Mouse (Mus musculus) heart, embryonic 11.5 days (tissue): ENCODE measurements around the gene Kirrel3. TPM values are rescaled to one million over a fixed set of nuclear protein-coding genes. Genes with fewer than 3 reads are reported as not detected.

Experiments used
- ATAC-seq: fragments of 200-750 bp; cut with Nextera tagmentation; replicated peaks from 2 replicates; pipeline ENCODE4 v1.8.0; 2017; ENCODE audit warnings: moderate library complexity; ENCODE audit not compliant: insufficient number of reproducible peaks, low FRiP score, low TSS enrichment
- H3K27ac ChIP-seq: fragments of 300-500 bp; sonication (generic); 2 replicates; pipeline ENCODE4 v1.5.1; 2014; ENCODE audit warnings: mild to moderate bottlenecking, low read depth, low read length
- H3K27me3 ChIP-seq: fragments of 300-500 bp; sonication (generic); 2 replicates; pipeline ENCODE4 v1.6.1; 2014; ENCODE audit warnings: mild to moderate bottlenecking, low read length, mixed read lengths; ENCODE audit not compliant: control insufficient read depth, insufficient read depth
- H3K36me3 ChIP-seq: fragments of 300-500 bp; sonication (generic); 2 replicates; pipeline ENCODE4 v1.6.1; 2014; ENCODE audit warnings: mild to moderate bottlenecking, low read length, moderate library complexity, mixed read lengths; ENCODE audit not compliant: control insufficient read depth, insufficient read depth
- H3K4me1 ChIP-seq: fragments of 300-500 bp; sonication (generic); 2 replicates; pipeline ENCODE4 v1.6.1; 2014; ENCODE audit warnings: low read length; ENCODE audit not compliant: control insufficient read depth, insufficient read depth
- H3K4me2 ChIP-seq: fragments of 300-500 bp; sonication (generic); 2 replicates; pipeline ENCODE4 v1.6.1; 2014; ENCODE audit warnings: mild to moderate bottlenecking, moderate library complexity
- H3K4me3 ChIP-seq: fragments of 300-500 bp; sonication (generic); 2 replicates; pipeline ENCODE4 v1.5.1; 2014; ENCODE audit warnings: low read depth, low read length
- H3K9ac ChIP-seq: fragments of 300-500 bp; sonication (generic); 2 replicates; pipeline ENCODE4 v1.6.1; 2014; ENCODE audit warnings: mild to moderate bottlenecking, low read depth, low read length, moderate library complexity
- H3K9me3 ChIP-seq: fragments of 300-500 bp; sonication (generic); replicated peaks from 2 replicates; pipeline ENCODE4 v1.6.1; 2016; ENCODE audit warnings: low read length; ENCODE audit not compliant: control insufficient read depth
- whole genome bisulfite sequencing: fragments of 180-500 bp; shearing (Covaris S2); extraction: QIAGEN DNeasy Blood & Tissue Kit; methylation state at CpG from one replicate; pipeline ENCODE4 v1.1.7; 2014; ENCODE audit not compliant: insufficient replicate concordance; 5-methylcytosine and 5-hydroxymethylcytosine counted together
- polyA plus RNA-seq: library from polyadenylated mRNA; unstranded; fragments of >200 nt; fragmentation: Nextera tagmentation; extraction: Ambion mirVana; gene quantifications from 2 replicates; pipeline ENCODE4 v1.2.1, GENCODE M21; 2014

The Kirrel3 gene
- polyA plus RNA-seq, 1 experiment from 2014 or later, result 1.0 TPM

GRCm38 (mm10) chr9:34619913-34620312 is 134.2 kb downstream of the Kirrel3 start:
- no peak for ATAC-seq
- H3K27me3 ChIP-seq, result no peaks in the 10 kb centered on the region
- WGBS, result 71% methylated on average over 3 of the region's 3 CpGs
- H3K4me3 ChIP-seq, result no peak overlapping the region
- H3K36me3 ChIP-seq, result no peaks in the 10 kb centered on the region
- H3K4me2 ChIP-seq, result no peak overlapping the region
- H3K9ac ChIP-seq, result no peak overlapping the region
- H3K9me3 ChIP-seq, result no peaks in the 10 kb centered on the region
- H3K4me1 ChIP-seq, result no peaks in the 10 kb centered on the region
- H3K27ac ChIP-seq, result no peak overlapping the region

GRCm38 (mm10) chr9:34623526-34623925 is 137.8 kb downstream of the Kirrel3 start:
- Histone ChIP-seq H3K4me2 (no peak overlapping the region), H3K9me3 (no peaks in the 10 kb centered on the region), H3K9ac (no peak overlapping the region), H3K36me3 (no peaks in the 10 kb centered on the region), H3K27me3 (no peaks in the 10 kb centered on the region), H3K4me1 (no peaks in the 10 kb centered on the region), H3K4me3 (no peak overlapping the region), H3K27ac (no peak overlapping the region)
- no peak for ATAC-seq
- WGBS, result 63% methylated on average over 5 of the region's 5 CpGs

- WGBS, result 55% methylated on average over 2 of the region's 2 CpGs
- Histone ChIP-seq H3K4me3 (no peak overlapping the region), H3K9me3 (no peaks in the 10 kb centered on the region), H3K4me1 (no peaks in the 10 kb centered on the region), H3K36me3 (no peaks in the 10 kb centered on the region), H3K27ac (no peak overlapping the region), H3K9ac (no peak overlapping the region), H3K27me3 (no peaks in the 10 kb centered on the region), H3K4me2 (no peak overlapping the region)
- no peak for ATAC-seq
Measured at GRCm38 (mm10) chr9:34624021-34624420, 138.3 kb downstream of the Kirrel3 start.

- H3K4me2 ChIP-seq, result no peak overlapping the region
- no peaks in the 10 kb centered on the region for H3K4me1 ChIP-seq
- no peak overlapping the region for H3K27ac ChIP-seq
- no peak for ATAC-seq
- no peaks in the 10 kb centered on the region for H3K36me3 ChIP-seq
- WGBS, result 70% methylated on average over 3 of the region's 3 CpGs
- H3K9ac ChIP-seq, result no peak overlapping the region
- H3K27me3 ChIP-seq, result no peaks in the 10 kb centered on the region
- no peaks in the 10 kb centered on the region for H3K9me3 ChIP-seq
- H3K4me3 ChIP-seq, result no peak overlapping the region
Measured at GRCm38 (mm10) chr9:34628841-34629240, 143.1 kb downstream of the Kirrel3 start.

- Histone ChIP-seq H3K4me2 (no peak overlapping the region), H3K27ac (no peak overlapping the region), H3K9ac (no peak overlapping the region), H3K4me1 (no peaks in the 10 kb centered on the region), H3K4me3 (no peak overlapping the region), H3K9me3 (no peaks in the 10 kb centered on the region), H3K27me3 (no peaks in the 10 kb centered on the region), H3K36me3 (no peaks in the 10 kb centered on the region)
- ATAC-seq, result no peak
- 82% methylated on average over 6 of the region's 6 CpGs for WGBS
Measured at GRCm38 (mm10) chr9:34635696-34636095, 150.0 kb downstream of the Kirrel3 start.

GRCm38 (mm10) chr9:34643917-34644316 is 158.2 kb downstream of the Kirrel3 start:
- Histone ChIP-seq H3K36me3 (no peaks in the 10 kb centered on the region), H3K4me1 (no peaks in the 10 kb centered on the region), H3K27me3 (no peaks in the 10 kb centered on the region), H3K9ac (no peak overlapping the region), H3K4me3 (no peak overlapping the region), H3K27ac (no peak overlapping the region), H3K9me3 (no peaks in the 10 kb centered on the region), H3K4me2 (no peak overlapping the region)
- 39% methylated on average over 3 of the region's 3 CpGs for WGBS
- no peak for ATAC-seq

- no peaks in the 10 kb centered on the region for H3K36me3 ChIP-seq
- H3K4me2 ChIP-seq, result no peak overlapping the region
- no peaks in the 10 kb centered on the region for H3K9me3 ChIP-seq
- no peaks in the 10 kb centered on the region for H3K27me3 ChIP-seq
- no peak overlapping the region for H3K27ac ChIP-seq
- 68% methylated on average over 8 of the region's 8 CpGs for WGBS
- no peak overlapping the region for H3K9ac ChIP-seq
- no peak for ATAC-seq
- H3K4me3 ChIP-seq, result no peak overlapping the region
- H3K4me1 ChIP-seq, result no peaks in the 10 kb centered on the region
Measured at GRCm38 (mm10) chr9:34644392-34644791, 158.7 kb downstream of the Kirrel3 start.

- Histone ChIP-seq H3K36me3 (no peaks in the 10 kb centered on the region), H3K9ac (no peak overlapping the region), H3K4me1 (no peaks in the 10 kb centered on the region), H3K27me3 (no peaks in the 10 kb centered on the region), H3K4me3 (no peak overlapping the region), H3K4me2 (no peak overlapping the region), H3K27ac (no peak overlapping the region), H3K9me3 (no peaks in the 10 kb centered on the region)
- no peak for ATAC-seq
- 73% methylated on average over 9 of the region's 9 CpGs for WGBS
Measured at GRCm38 (mm10) chr9:34646831-34647230, 161.1 kb downstream of the Kirrel3 start.

- no peaks in the 10 kb centered on the region for H3K36me3 ChIP-seq
- no peak overlapping the region for H3K9ac ChIP-seq
- H3K9me3 ChIP-seq, result no peaks in the 10 kb centered on the region
- no peak overlapping the region for H3K4me2 ChIP-seq
- H3K27ac ChIP-seq, result no peak overlapping the region
- 44% methylated on average over 3 of the region's 3 CpGs for WGBS
- ATAC-seq, result no peak
- no peak overlapping the region for H3K4me3 ChIP-seq
- H3K4me1 ChIP-seq, result no peaks in the 10 kb centered on the region; the same call in 1 of the 2 replicates
- no peaks in the 10 kb centered on the region for H3K27me3 ChIP-seq
Measured at GRCm38 (mm10) chr9:34652278-34652677, 166.6 kb downstream of the Kirrel3 start.
